Mouse (Mus musculus) frontal cortex, postnatal 10 days (tissue): ENCODE data around the gene Psmb3.

Source experiments
- DNase-seq, 2 experiments: peaks; one replicate each; pipeline ENCODE4 v3.0.0; 2022; ENCODE audit warnings: low spot score in 2 of 2, mixed read lengths in 1 of 2

Psmb3 gene

GRCm38 (mm10) chr11:97753277-97753676, 50.1 kb downstream of the Psmb3 start:
- DNase-seq = no peak

- DNase-seq = no peak
Measured at GRCm38 (mm10) chr11:97758125-97758524, 54.9 kb downstream of the Psmb3 start.

- DNase-seq = no peak
Measured at GRCm38 (mm10) chr11:97758942-97759341, 55.7 kb downstream of the Psmb3 start.

GRCm38 (mm10) chr11:97761638-97762037, 58.4 kb downstream of the Psmb3 start:
- no peak for DNase-seq
